Mouse (Mus musculus): ENCODE data around the gene Serinc5. TPM values are rescaled to one million over a fixed set of nuclear protein-coding genes. Genes with fewer than 3 reads are reported as not detected.

Gene Serinc5
- polyA plus RNA-seq, 1 experiment from 2014 or later: 12.2 TPM

DNA sequence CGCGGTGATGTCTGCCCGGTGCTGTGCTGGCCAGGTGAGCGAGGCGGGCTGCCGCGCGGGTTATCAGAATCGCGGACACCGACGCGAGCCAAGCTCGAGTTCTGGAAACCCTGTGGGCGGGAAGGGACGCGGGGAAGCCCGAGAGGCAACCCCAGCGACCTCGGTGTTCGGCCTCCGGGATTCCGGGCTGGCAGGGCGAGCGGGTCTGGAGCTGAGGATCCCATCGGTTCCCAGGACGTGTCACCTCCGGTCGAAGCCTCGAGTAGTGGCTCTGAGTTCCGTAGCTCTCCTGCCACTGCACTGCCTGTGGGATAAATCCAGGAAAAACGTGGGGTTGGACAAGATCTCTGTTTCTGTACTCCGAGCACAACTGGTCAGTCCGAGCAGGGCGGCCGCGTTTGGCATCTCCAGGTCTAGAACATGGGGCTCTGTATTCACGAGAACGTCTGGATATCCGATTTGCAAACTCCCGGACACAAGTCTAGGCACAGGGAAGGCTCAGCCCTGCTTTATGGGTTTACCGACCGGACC, 428 bp downstream of the Serinc5 start:
- no peak for DNase-seq
- Histone ChIP-seq H3K4me1 (ENCODE audit: insufficient read depth) (peaks cover 22% of the 10 kb centered on the region), H3K4me2 (ENCODE audit: low read depth, low read length) (peak overlapping the region; percentile 86), H3K9ac (replicated peaks) (peak overlapping the region; percentile 82), H3K36me3 (replicated peaks; ENCODE audit: insufficient read depth, low read length) (peaks cover 1% of the 10 kb centered on the region), H3K4me3 (ENCODE audit: low read depth, low read length) (peak overlapping the region; percentile 77), H3K9me3 (ENCODE audit: low read length) (no peaks in the 10 kb centered on the region), H3K27ac (ENCODE audit: low read depth) (peak overlapping the region; percentile 96), H3K27me3 (ENCODE audit: insufficient read depth, low read length) (no peaks in the 10 kb centered on the region)
- TF ChIP-seq CTCF (IDR thresholded peaks at IDR 0.05; ENCODE audit: low read depth) (no peak), EP300 (IDR thresholded peaks at IDR 0.05; ENCODE audit: low read depth) (no peak)
- peak; percentile 60 for ATAC-seq
- under 1% methylated on average over 41 of the region's 43 CpGs for WGBS (ENCODE audit: insufficient replicate concordance)

DNA sequence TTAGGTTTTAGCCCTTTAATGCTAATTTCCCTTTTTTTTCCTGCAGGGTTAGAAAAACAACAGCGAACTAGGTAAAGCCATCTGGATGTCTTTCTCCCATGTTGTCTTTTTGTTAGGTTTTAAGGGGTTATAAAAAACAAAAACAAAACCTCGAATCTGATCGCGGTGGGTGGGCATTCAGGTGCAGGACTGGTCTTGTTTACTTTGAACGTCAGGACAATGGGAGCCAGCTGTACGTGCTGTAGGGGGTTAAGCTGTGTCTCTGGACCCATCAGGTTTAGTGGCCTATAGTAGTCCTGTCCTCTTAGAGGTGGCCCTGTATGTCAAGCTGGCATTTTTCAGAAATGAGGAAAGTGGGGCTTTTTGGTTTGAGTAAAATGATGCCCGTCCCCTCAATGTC, 1.0 kb downstream of the Serinc5 start:
- peak overlapping the region; percentile 77 for H3K4me3 ChIP-seq (ENCODE audit: low read depth, low read length)
- no peaks in the 10 kb centered on the region for H3K9me3 ChIP-seq (ENCODE audit: low read length)
- TF ChIP-seq CTCF (IDR thresholded peaks at IDR 0.05; ENCODE audit: low read depth) (no peak), EP300 (IDR thresholded peaks at IDR 0.05; ENCODE audit: low read depth) (no peak)
- H3K36me3 ChIP-seq (replicated peaks; ENCODE audit: insufficient read depth, low read length): peaks cover 4% of the 10 kb centered on the region
- H3K4me1 ChIP-seq (ENCODE audit: insufficient read depth): peaks cover 22% of the 10 kb centered on the region
- DNase-seq (no peak), ATAC-seq (no peak)
- peak overlapping the region; percentile 86 for H3K4me2 ChIP-seq (ENCODE audit: low read depth, low read length)
- no peaks in the 10 kb centered on the region for H3K27me3 ChIP-seq (ENCODE audit: insufficient read depth, low read length)
- WGBS (ENCODE audit: insufficient replicate concordance): 12% methylated on average over 7 of the region's 7 CpGs
- peak overlapping the region; percentile 82 for H3K9ac ChIP-seq (replicated peaks)
- H3K27ac ChIP-seq (ENCODE audit: low read depth): peak overlapping the region; percentile 96

DNA sequence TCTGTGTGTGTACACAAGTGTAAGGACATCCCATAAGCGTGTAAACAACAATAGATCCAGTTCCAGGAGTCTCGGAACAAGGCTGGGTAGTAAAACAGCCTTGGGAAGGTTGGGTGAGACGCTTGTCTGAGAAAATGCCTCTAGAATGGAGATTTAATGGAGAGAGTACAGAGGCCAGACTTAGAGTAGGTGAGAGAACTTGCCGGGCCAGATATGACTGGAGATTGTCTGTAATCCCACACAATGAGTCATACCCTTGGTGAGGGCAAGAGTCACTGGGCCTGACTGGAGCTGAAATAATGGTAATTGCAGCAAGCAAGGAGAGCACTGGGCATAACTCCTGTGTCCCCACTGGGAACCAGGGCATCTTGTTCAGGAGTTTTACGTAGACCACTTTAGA, 2.2 kb downstream of the Serinc5 start:
- TF ChIP-seq CTCF (IDR thresholded peaks at IDR 0.05; ENCODE audit: low read depth) (no peak), EP300 (IDR thresholded peaks at IDR 0.05; ENCODE audit: low read depth) (no peak)
- Histone ChIP-seq H3K36me3 (replicated peaks; ENCODE audit: insufficient read depth, low read length) (peaks cover 4% of the 10 kb centered on the region), H3K27me3 (ENCODE audit: insufficient read depth, low read length) (no peaks in the 10 kb centered on the region), H3K27ac (ENCODE audit: low read depth) (no peak overlapping the region), H3K4me1 (ENCODE audit: insufficient read depth) (peaks cover 22% of the 10 kb centered on the region), H3K9me3 (ENCODE audit: low read length) (no peaks in the 10 kb centered on the region), H3K9ac (replicated peaks) (no peak overlapping the region), H3K4me3 (ENCODE audit: low read depth, low read length) (peak overlapping the region; percentile 77; the same call in 1 of the 2 replicates), H3K4me2 (ENCODE audit: low read depth, low read length) (peak overlapping the region; percentile 86)
- 75% methylated on average over 5 of the region's 5 CpGs for WGBS (ENCODE audit: insufficient replicate concordance)
- ATAC-seq: no peak
- no peak for DNase-seq

DNA sequence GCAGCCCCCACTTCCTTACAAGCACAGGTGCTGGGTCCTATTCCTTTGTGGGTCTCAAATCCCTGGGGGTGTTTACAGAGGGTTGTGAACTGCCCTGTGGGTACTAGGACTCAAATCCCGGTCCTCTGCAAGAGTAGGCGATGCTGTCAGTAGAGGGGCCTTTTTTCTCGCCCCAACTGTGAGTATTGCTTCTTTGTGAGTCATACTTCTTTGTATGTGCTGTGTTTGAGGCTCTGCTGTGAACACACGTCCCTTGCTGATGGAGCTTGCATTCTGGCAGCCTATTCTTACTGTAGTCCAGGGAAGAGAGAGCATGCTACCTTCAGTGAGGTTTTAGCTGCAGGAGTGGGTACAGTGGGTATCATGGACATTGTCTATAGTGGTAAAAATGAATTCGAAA, 4.3 kb downstream of the Serinc5 start:
- peaks cover 4% of the 10 kb centered on the region for H3K36me3 ChIP-seq (replicated peaks; ENCODE audit: insufficient read depth, low read length)
- no peak overlapping the region for H3K9ac ChIP-seq (replicated peaks)
- H3K4me3 ChIP-seq (ENCODE audit: low read depth, low read length): no peak overlapping the region
- ATAC-seq: no peak
- peaks cover 16% of the 10 kb centered on the region for H3K4me1 ChIP-seq (ENCODE audit: insufficient read depth)
- TF ChIP-seq EP300 (IDR thresholded peaks at IDR 0.05; ENCODE audit: low read depth): no peak
- H3K27ac ChIP-seq (ENCODE audit: low read depth): no peak overlapping the region
- H3K27me3 ChIP-seq (ENCODE audit: insufficient read depth, low read length): no peaks in the 10 kb centered on the region
- 81% methylated on average over 5 of the region's 5 CpGs for WGBS (ENCODE audit: insufficient replicate concordance)
- no peak overlapping the region for H3K4me2 ChIP-seq (ENCODE audit: low read depth, low read length)
- DNase-seq: no peak
- H3K9me3 ChIP-seq (ENCODE audit: low read length): no peaks in the 10 kb centered on the region

DNA sequence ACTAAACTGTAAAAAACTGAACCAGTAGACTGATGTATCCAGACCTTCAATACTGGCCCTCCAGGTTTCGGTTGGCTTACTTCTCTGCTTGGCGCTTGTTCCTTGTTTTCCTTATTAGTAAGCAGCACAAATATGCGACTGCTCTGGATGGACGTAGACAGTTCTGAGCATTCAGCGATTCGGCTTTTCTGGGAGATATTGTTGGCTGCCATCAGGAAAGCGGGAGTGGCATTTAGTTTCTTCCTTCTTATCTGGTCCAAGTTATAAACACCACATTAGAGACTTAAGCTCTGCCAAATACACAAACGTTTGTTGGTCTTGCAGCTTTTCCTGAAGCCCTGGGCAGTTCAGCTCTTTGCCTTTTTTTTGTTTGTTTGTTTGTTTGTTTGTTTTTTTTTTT, 5.6 kb downstream of the Serinc5 start:
- H3K36me3 ChIP-seq (replicated peaks; ENCODE audit: insufficient read depth, low read length): peaks cover 4% of the 10 kb centered on the region
- no peak overlapping the region for H3K27ac ChIP-seq (ENCODE audit: low read depth)
- peaks cover 16% of the 10 kb centered on the region for H3K4me1 ChIP-seq (ENCODE audit: insufficient read depth)
- no peak overlapping the region for H3K4me3 ChIP-seq (ENCODE audit: low read depth, low read length)
- no peak for ATAC-seq
- H3K4me2 ChIP-seq (ENCODE audit: low read depth, low read length): no peak overlapping the region
- H3K27me3 ChIP-seq (ENCODE audit: insufficient read depth, low read length): no peaks in the 10 kb centered on the region
- TF ChIP-seq CTCF (IDR thresholded peaks at IDR 0.05; ENCODE audit: low read depth): no peak
- no peak for TF ChIP-seq EP300 (IDR thresholded peaks at IDR 0.05; ENCODE audit: low read depth)
- WGBS (ENCODE audit: insufficient replicate concordance): 85% methylated on average over 8 of the region's 8 CpGs
- no peak for DNase-seq
- no peak overlapping the region for H3K9ac ChIP-seq (replicated peaks)
- no peaks in the 10 kb centered on the region for H3K9me3 ChIP-seq (ENCODE audit: low read length)

DNA sequence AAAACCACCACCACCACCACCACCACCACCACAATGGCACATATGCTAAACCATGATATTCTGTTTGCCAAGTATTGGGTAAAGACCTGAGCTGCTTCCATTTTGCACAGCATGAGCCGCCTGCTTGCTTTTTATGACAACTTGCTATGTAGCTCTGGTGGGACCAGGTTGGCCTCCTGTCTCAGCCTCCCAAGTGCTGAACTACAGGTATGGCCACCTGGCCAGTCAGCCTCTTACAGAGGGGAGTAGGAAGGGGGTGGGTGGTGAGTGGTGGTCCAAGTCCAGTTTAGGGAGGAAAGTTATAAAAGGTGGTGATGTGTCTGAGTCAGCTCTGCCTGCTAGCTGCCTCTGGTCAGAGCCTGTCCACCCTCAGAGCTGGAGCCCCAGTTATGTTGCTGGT, 15.3 kb downstream of the Serinc5 start:
- no peaks in the 10 kb centered on the region for H3K27me3 ChIP-seq (ENCODE audit: insufficient read depth, low read length)
- H3K4me1 ChIP-seq (ENCODE audit: insufficient read depth): peaks cover 4% of the 10 kb centered on the region; the same call in 1 of the 2 replicates
- DNase-seq (no peak), ATAC-seq (no peak)
- H3K36me3 ChIP-seq (replicated peaks; ENCODE audit: insufficient read depth, low read length): peaks cover 30% of the 10 kb centered on the region; the same call in 1 of the 2 replicates
- H3K4me3 ChIP-seq (ENCODE audit: low read depth, low read length): no peak overlapping the region
- 93% methylated on average over 1 of the region's 1 CpGs for WGBS (ENCODE audit: insufficient replicate concordance)
- H3K4me2 ChIP-seq (ENCODE audit: low read depth, low read length): no peak overlapping the region
- no peaks in the 10 kb centered on the region for H3K9me3 ChIP-seq (ENCODE audit: low read length)
- H3K9ac ChIP-seq (replicated peaks): no peak overlapping the region
- H3K27ac ChIP-seq (ENCODE audit: low read depth): no peak overlapping the region
- TF ChIP-seq CTCF (IDR thresholded peaks at IDR 0.05; ENCODE audit: low read depth) (no peak), EP300 (IDR thresholded peaks at IDR 0.05; ENCODE audit: low read depth) (no peak)

Measured in liver, postnatal 0 days (tissue).